Mouse (Mus musculus) erythroblast, adult 5-6 weeks (primary cell): Measurements from ENCODE around the gene Olfr549. TPM values are rescaled to one million over a fixed set of nuclear protein-coding genes. Genes with fewer than 3 reads are reported as not detected.

Source experiments
- ATAC-seq: replicated peaks from 2 replicates; pipeline ENCODE4 v1.8.0; 2016; ENCODE audit warnings: moderate number of reproducible peaks, mild to moderate bottlenecking, moderate TSS enrichment, inconsistent platforms; ENCODE audit not compliant: poor library complexity, low FRiP score, severe bottlenecking
- total RNA-seq, 2 experiments: library from RNA; stranded (forward) in 1 of 2; stranded (reverse) in 1 of 2; fragments of 150-400 nt in 1 of 2; fragments of 200-764, 138-1000 nt in 1 of 2; gene quantifications; 2 replicates each; pipeline versions ENCODE4 v1.2.3 to v1.2.4; 2015 to 2017; ENCODE audit warnings: low replicate concordance in 2 of 2

Gene Olfr549
- total RNA-seq, 2 experiments from 2014 or later: not detected

DNA sequence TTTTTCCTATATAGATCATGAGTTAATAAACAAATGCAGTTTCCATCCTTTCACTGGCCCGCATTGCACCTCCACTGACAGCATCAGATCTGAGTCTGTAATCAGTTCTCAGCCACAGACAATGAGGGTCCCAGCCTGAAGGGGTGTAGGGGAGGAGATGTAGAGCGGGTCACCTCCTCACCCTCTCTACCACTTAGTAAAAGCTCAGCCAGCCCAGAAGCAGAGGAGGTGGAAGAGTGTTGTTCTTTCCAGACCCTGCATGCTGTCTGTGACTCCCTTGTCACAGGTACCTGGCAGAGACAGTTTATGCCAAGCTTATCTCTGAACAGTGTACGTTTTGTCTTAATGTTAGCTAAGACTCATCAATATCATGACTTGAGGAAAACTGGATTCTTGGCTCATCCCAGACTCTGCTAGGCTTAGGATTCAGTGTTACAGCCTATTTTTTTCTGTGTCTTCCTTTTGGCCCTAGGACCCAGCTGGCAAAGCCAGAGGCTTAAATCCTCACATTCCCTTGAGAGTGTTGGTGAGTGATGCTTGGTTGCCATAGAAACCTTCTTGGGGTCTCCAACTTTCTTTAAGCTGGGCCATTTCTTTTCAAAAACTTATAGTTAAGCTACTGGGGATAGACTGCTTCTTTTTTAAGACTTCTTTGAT lies 23.6 kb downstream of the Olfr549 start:
- ATAC-seq: no peak

DNA sequence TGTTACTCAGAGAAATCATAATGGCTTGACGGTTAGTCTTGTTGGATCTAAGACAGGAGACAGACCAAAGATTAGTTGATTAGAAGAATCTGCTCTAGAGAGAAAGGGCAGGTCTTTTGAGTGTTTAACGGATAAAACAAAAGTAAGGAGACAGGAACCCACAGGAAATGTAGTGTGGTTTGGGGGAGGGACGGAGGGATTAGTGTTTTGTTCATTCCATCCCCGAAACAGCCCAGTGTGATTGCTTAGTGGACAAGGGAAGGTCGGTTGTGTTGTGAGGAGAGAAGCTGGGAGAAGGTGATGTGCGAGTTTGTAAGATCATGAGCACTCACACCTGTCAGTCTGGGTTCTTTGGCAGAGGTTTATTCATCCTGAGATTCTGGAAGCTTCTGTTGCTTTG lies 26.3 kb downstream of the Olfr549 start:
- ATAC-seq: no peak

DNA sequence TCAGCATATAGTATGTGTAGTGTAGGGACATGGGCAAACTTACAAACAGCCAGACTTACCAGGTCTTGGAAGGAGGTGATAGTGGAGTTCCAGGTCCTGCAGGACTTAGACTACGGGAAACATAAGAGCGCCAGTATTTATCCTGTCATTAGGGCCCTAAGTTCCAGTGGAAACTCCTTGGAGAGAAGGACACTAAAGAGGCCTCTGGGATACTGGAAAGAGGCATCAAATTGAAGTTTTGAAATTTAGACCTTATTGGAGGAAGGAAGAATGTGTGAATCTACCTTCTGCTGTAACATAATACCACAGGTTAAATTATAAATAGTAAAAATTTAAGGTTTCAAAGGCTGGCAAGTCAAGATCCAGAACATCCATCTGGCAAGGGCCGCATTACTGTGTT lies 42.1 kb downstream of the Olfr549 start, which contains the start of gene Olfr551:
Olfr551 (minus strand) TSS at position 101 of the 400 bp plus-strand sequence.
- ATAC-seq: no peak

DNA sequence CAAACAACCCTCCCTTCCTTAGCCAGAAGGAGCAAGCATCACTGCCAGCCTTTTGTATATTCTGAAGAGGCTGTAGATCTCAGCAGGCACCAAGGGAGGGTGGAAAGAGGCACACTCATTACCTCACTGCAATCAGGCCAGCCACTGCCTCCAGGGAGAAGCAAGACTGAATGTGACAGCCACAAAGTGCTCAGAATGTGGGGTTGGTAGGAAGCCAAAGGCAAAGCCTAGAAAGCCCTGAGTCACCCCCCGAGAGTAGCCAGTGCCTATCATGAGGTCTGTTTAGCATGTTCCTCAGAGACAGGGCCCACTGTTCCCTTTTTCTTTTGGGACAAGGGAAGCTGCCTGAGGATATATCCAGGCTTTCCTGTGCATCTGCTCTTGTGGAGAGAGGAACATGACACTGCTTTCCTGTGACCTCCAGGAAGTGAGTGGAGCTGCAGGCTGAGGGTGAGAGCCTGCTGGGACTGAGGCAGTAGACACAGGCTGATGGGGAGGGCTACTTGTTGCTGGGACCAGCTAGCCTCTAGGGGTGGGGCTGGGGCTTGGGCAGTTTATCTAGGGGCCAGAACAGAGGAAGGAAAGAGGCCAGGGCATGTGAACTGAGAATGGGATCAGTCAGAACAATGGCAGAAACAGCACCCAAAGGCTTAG lies 47.8 kb downstream of the Olfr549 start, which contains the start of gene Olfr552:
Olfr552 (plus strand) TSS at position 393 of the 654 bp plus-strand sequence.
- no peak for ATAC-seq

Other genes starting within 250 kb of the Olfr549 start
- 85.7 and 133 TPM in 2 replicates for gene Rrm1, start 108.2 kb upstream of the Olfr549 start, total RNA-seq (2015; ENCODE audit: low replicate concordance)
- gene Rrm1, start 108.2 kb upstream of the Olfr549 start, total RNA-seq (2017; ENCODE audit: low replicate concordance): 265 and 267 TPM in 2 replicates
- gene Olfr543, start 68.2 kb upstream of the Olfr549 start, total RNA-seq (2015; ENCODE audit: low replicate concordance): not detected in 2 replicates
- not detected in 2 replicates for gene Olfr543, start 68.2 kb upstream of the Olfr549 start, total RNA-seq (2017; ENCODE audit: low replicate concordance)
- not detected in 2 replicates for gene Olfr544, start 61.6 kb upstream of the Olfr549 start, total RNA-seq (2015; ENCODE audit: low replicate concordance)
- not detected in 2 replicates for gene Olfr544, start 61.6 kb upstream of the Olfr549 start, total RNA-seq (2017; ENCODE audit: low replicate concordance)
- gene Olfr545, start 50.3 kb upstream of the Olfr549 start, total RNA-seq (2015; ENCODE audit: low replicate concordance): not detected in 2 replicates
- not detected in 2 replicates for gene Olfr545, start 50.3 kb upstream of the Olfr549 start, total RNA-seq (2017; ENCODE audit: low replicate concordance)
- gene Olfr547, start 15.1 kb upstream of the Olfr549 start, total RNA-seq (2015; ENCODE audit: low replicate concordance): not detected in 2 replicates
- not detected in 2 replicates for gene Olfr547, start 15.1 kb upstream of the Olfr549 start, total RNA-seq (2017; ENCODE audit: low replicate concordance)
- not detected in 2 replicates for gene Olfr548-ps1, start 9.0 kb upstream of the Olfr549 start, total RNA-seq (2015; ENCODE audit: low replicate concordance)
- gene Olfr548-ps1, start 9.0 kb upstream of the Olfr549 start, total RNA-seq (2017; ENCODE audit: low replicate concordance): not detected in 2 replicates
- gene Trim21, start 15.6 kb downstream of the Olfr549 start, total RNA-seq (2015; ENCODE audit: low replicate concordance): 6.9 and 25.9 TPM in 2 replicates
- 37.5 and 50.2 TPM in 2 replicates for gene Trim21, start 15.6 kb downstream of the Olfr549 start, total RNA-seq (2017; ENCODE audit: low replicate concordance)
- not detected in 2 replicates for gene Olfr550, start 21.6 kb downstream of the Olfr549 start, total RNA-seq (2015; ENCODE audit: low replicate concordance)
- not detected in 2 replicates for gene Olfr550, start 21.6 kb downstream of the Olfr549 start, total RNA-seq (2017; ENCODE audit: low replicate concordance)
- gene Olfr551, start 42.0 kb downstream of the Olfr549 start, total RNA-seq (2015; ENCODE audit: low replicate concordance): not detected in 2 replicates
- gene Olfr551, start 42.0 kb downstream of the Olfr549 start, total RNA-seq (2017; ENCODE audit: low replicate concordance): not detected in 2 replicates
- gene Olfr552, start 47.9 kb downstream of the Olfr549 start, total RNA-seq (2015; ENCODE audit: low replicate concordance): not detected in 2 replicates
- not detected in 2 replicates for gene Olfr552, start 47.9 kb downstream of the Olfr549 start, total RNA-seq (2017; ENCODE audit: low replicate concordance)
- not detected in 2 replicates for gene Olfr553, start 68.3 kb downstream of the Olfr549 start, total RNA-seq (2015; ENCODE audit: low replicate concordance)
- gene Olfr553, start 68.3 kb downstream of the Olfr549 start, total RNA-seq (2017; ENCODE audit: low replicate concordance): not detected in 2 replicates
- not detected in 2 replicates for gene Olfr554, start 88.6 kb downstream of the Olfr549 start, total RNA-seq (2015; ENCODE audit: low replicate concordance)
- not detected in 2 replicates for gene Olfr554, start 88.6 kb downstream of the Olfr549 start, total RNA-seq (2017; ENCODE audit: low replicate concordance)
- gene Olfr555, start 109.0 kb downstream of the Olfr549 start, total RNA-seq (2015; ENCODE audit: low replicate concordance): not detected in 2 replicates
- gene Olfr555, start 109.0 kb downstream of the Olfr549 start, total RNA-seq (2017; ENCODE audit: low replicate concordance): not detected in 2 replicates
- gene Olfr556, start 115.0 kb downstream of the Olfr549 start, total RNA-seq (2015; ENCODE audit: low replicate concordance): not detected in 2 replicates
- not detected in 2 replicates for gene Olfr556, start 115.0 kb downstream of the Olfr549 start, total RNA-seq (2017; ENCODE audit: low replicate concordance)
- gene Trim68, start 137.5 kb downstream of the Olfr549 start, total RNA-seq (2015; ENCODE audit: low replicate concordance): not detected in 2 replicates
- 0.51 TPM in 1 of 2 replicates, not detected in the other for gene Trim68, start 137.5 kb downstream of the Olfr549 start, total RNA-seq (2017; ENCODE audit: low replicate concordance)
- gene Olfr557, start 146.0 kb downstream of the Olfr549 start, total RNA-seq (2015; ENCODE audit: low replicate concordance): not detected in 2 replicates
- gene Olfr557, start 146.0 kb downstream of the Olfr549 start, total RNA-seq (2017; ENCODE audit: low replicate concordance): not detected in 2 replicates
- not detected in 2 replicates for gene Olfr558, start 152.3 kb downstream of the Olfr549 start, total RNA-seq (2015; ENCODE audit: low replicate concordance)
- not detected in 2 replicates for gene Olfr558, start 152.3 kb downstream of the Olfr549 start, total RNA-seq (2017; ENCODE audit: low replicate concordance)
- not detected in 2 replicates for gene Olfr33, start 169.2 kb downstream of the Olfr549 start, total RNA-seq (2015; ENCODE audit: low replicate concordance)
- not detected in 2 replicates for gene Olfr33, start 169.2 kb downstream of the Olfr549 start, total RNA-seq (2017; ENCODE audit: low replicate concordance)
- not detected in 2 replicates for gene Olfr559, start 177.6 kb downstream of the Olfr549 start, total RNA-seq (2015; ENCODE audit: low replicate concordance)
- gene Olfr559, start 177.6 kb downstream of the Olfr549 start, total RNA-seq (2017; ENCODE audit: low replicate concordance): not detected in 2 replicates
- not detected in 2 replicates for gene Olfr560, start 209.5 kb downstream of the Olfr549 start, total RNA-seq (2015; ENCODE audit: low replicate concordance)
- not detected in 2 replicates for gene Olfr560, start 209.5 kb downstream of the Olfr549 start, total RNA-seq (2017; ENCODE audit: low replicate concordance)
- not detected in 2 replicates for gene Olfr78, start 209.6 kb downstream of the Olfr549 start, total RNA-seq (2015; ENCODE audit: low replicate concordance)
- gene Olfr78, start 209.6 kb downstream of the Olfr549 start, total RNA-seq (2017; ENCODE audit: low replicate concordance): not detected in 2 replicates
- not detected in 2 replicates for gene Olfr561, start 221.4 kb downstream of the Olfr549 start, total RNA-seq (2015; ENCODE audit: low replicate concordance)
- not detected in 2 replicates for gene Olfr561, start 221.4 kb downstream of the Olfr549 start, total RNA-seq (2017; ENCODE audit: low replicate concordance)